Mouse (Mus musculus): Measurements from ENCODE around the gene Atxn7l1. TPM values are rescaled to one million over a fixed set of nuclear protein-coding genes. Genes with fewer than 3 reads are reported as not detected.

Gene Atxn7l1
- polyA plus RNA-seq, 1 experiment from 2014 or later, result 23.9 TPM

GRCm38 (mm10) chr12:33273147-33273546 is 125.7 kb downstream of the Atxn7l1 start:
- Histone ChIP-seq H3K4me1 (ENCODE audit: control insufficient read depth, insufficient read depth, low read length) (no peaks in the 10 kb centered on the region), H3K4me2 (ENCODE audit: low read length) (no peak overlapping the region), H3K4me3 (replicated peaks; ENCODE audit: low read depth, low read length) (no peak overlapping the region), H3K36me3 (ENCODE audit: control insufficient read depth, insufficient read depth, low read length) (no peaks in the 10 kb centered on the region), H3K9ac (replicated peaks; ENCODE audit: low read length) (no peak overlapping the region), H3K27me3 (ENCODE audit: control insufficient read depth, insufficient read depth, low read length) (no peaks in the 10 kb centered on the region), H3K9me3 (ENCODE audit: control insufficient read depth, low read length) (no peaks in the 10 kb centered on the region), H3K27ac (replicated peaks; ENCODE audit: low read depth, low read length) (no peak overlapping the region)
- 52% methylated on average over 4 of the region's 4 CpGs for WGBS
- no peak for ATAC-seq (ENCODE audit: low FRiP score, low TSS enrichment)
- DNase-seq, result no peak

GRCm38 (mm10) chr12:33273668-33274067 is 126.2 kb downstream of the Atxn7l1 start:
- Histone ChIP-seq H3K4me2 (ENCODE audit: low read length) (no peak overlapping the region), H3K27ac (replicated peaks; ENCODE audit: low read depth, low read length) (no peak overlapping the region), H3K4me3 (replicated peaks; ENCODE audit: low read depth, low read length) (no peak overlapping the region), H3K9me3 (ENCODE audit: control insufficient read depth, low read length) (no peaks in the 10 kb centered on the region), H3K4me1 (ENCODE audit: control insufficient read depth, insufficient read depth, low read length) (no peaks in the 10 kb centered on the region), H3K36me3 (ENCODE audit: control insufficient read depth, insufficient read depth, low read length) (no peaks in the 10 kb centered on the region), H3K27me3 (ENCODE audit: control insufficient read depth, insufficient read depth, low read length) (no peaks in the 10 kb centered on the region), H3K9ac (replicated peaks; ENCODE audit: low read length) (no peak overlapping the region)
- no peak for DNase-seq
- ATAC-seq (ENCODE audit: low FRiP score, low TSS enrichment), result no peak
- 88% methylated on average over 9 of the region's 9 CpGs for WGBS

DNA sequence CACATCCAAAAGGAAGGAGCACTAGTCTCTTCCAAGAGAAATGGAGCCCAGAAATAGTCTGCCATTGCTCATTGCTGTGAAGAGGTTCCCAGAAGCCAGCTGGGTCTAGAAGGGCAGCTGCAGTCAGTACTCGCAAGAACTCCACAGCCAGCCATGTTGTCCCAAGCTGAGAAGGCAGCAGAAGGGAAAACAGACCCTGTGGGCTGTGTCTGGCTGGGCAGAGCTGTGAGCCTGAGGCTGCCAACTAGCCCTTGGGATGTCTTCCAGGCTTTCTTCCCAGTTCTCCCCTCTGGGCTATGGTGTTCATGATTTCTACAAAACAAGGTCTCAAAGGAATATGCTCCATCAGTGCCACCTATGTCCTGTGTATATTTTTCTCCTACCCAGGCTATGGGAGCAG is 128.5 kb downstream of the Atxn7l1 start:
- DNase-seq, result no peak
- Histone ChIP-seq H3K27ac (replicated peaks; ENCODE audit: low read depth, low read length) (no peak overlapping the region), H3K9ac (replicated peaks; ENCODE audit: low read length) (no peak overlapping the region), H3K4me1 (ENCODE audit: control insufficient read depth, insufficient read depth, low read length) (no peaks in the 10 kb centered on the region), H3K9me3 (ENCODE audit: control insufficient read depth, low read length) (no peaks in the 10 kb centered on the region), H3K4me3 (replicated peaks; ENCODE audit: low read depth, low read length) (no peak overlapping the region), H3K4me2 (ENCODE audit: low read length) (no peak overlapping the region), H3K36me3 (ENCODE audit: control insufficient read depth, insufficient read depth, low read length) (no peaks in the 10 kb centered on the region), H3K27me3 (ENCODE audit: control insufficient read depth, insufficient read depth, low read length) (no peaks in the 10 kb centered on the region)
- WGBS, result 92% methylated on average over 1 of the region's 1 CpGs
- no peak for ATAC-seq (ENCODE audit: low FRiP score, low TSS enrichment)

DNA sequence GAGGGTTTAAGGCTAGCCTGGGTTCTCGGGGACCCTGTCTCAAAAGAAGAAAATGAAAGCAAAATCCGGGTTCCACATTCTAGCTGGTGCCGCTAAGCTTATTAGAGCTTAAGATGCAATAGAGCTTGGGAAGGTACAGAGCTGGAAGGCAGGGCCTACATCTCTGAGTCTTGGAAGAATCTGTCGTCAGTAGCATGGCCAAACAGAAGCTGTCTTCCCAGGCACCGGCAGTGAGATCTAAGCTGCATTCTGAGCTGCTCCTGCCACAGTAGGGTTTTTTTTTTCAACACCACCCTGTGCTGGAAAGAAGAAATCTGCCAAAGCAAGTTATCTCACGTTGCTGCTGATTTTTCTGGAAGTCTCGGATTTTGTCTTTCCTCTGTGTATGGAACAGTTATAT is 129.9 kb downstream of the Atxn7l1 start:
- H3K9ac ChIP-seq (replicated peaks; ENCODE audit: low read length), result no peak overlapping the region
- H3K27ac ChIP-seq (replicated peaks; ENCODE audit: low read depth, low read length), result no peak overlapping the region
- no peaks in the 10 kb centered on the region for H3K4me1 ChIP-seq (ENCODE audit: control insufficient read depth, insufficient read depth, low read length)
- 72% methylated on average over 7 of the region's 7 CpGs for WGBS
- no peak for DNase-seq
- H3K4me2 ChIP-seq (ENCODE audit: low read length), result no peak overlapping the region
- ATAC-seq (ENCODE audit: low FRiP score, low TSS enrichment), result no peak
- H3K9me3 ChIP-seq (ENCODE audit: control insufficient read depth, low read length), result no peaks in the 10 kb centered on the region
- no peaks in the 10 kb centered on the region for H3K27me3 ChIP-seq (ENCODE audit: control insufficient read depth, insufficient read depth, low read length)
- H3K36me3 ChIP-seq (ENCODE audit: control insufficient read depth, insufficient read depth, low read length), result no peaks in the 10 kb centered on the region
- H3K4me3 ChIP-seq (replicated peaks; ENCODE audit: low read depth, low read length), result no peak overlapping the region

- Histone ChIP-seq H3K4me3 (replicated peaks; ENCODE audit: low read depth, low read length) (no peak overlapping the region), H3K36me3 (ENCODE audit: control insufficient read depth, insufficient read depth, low read length) (no peaks in the 10 kb centered on the region), H3K4me1 (ENCODE audit: control insufficient read depth, insufficient read depth, low read length) (no peaks in the 10 kb centered on the region), H3K27ac (replicated peaks; ENCODE audit: low read depth, low read length) (no peak overlapping the region), H3K4me2 (ENCODE audit: low read length) (no peak overlapping the region), H3K27me3 (ENCODE audit: control insufficient read depth, insufficient read depth, low read length) (no peaks in the 10 kb centered on the region), H3K9ac (replicated peaks; ENCODE audit: low read length) (no peak overlapping the region), H3K9me3 (ENCODE audit: control insufficient read depth, low read length) (no peaks in the 10 kb centered on the region)
- ATAC-seq (ENCODE audit: low FRiP score, low TSS enrichment), result no peak
- WGBS, result 81% methylated on average over 2 of the region's 2 CpGs
- DNase-seq, result no peak
Measured at GRCm38 (mm10) chr12:33279159-33279558, 131.7 kb downstream of the Atxn7l1 start.

GRCm38 (mm10) chr12:33280805-33281204 is 133.3 kb downstream of the Atxn7l1 start:
- H3K4me2 ChIP-seq (ENCODE audit: low read length), result no peak overlapping the region
- no peaks in the 10 kb centered on the region for H3K9me3 ChIP-seq (ENCODE audit: control insufficient read depth, low read length)
- WGBS, result 22% methylated on average over 2 of the region's 2 CpGs
- H3K4me3 ChIP-seq (replicated peaks; ENCODE audit: low read depth, low read length), result no peak overlapping the region
- H3K27me3 ChIP-seq (ENCODE audit: control insufficient read depth, insufficient read depth, low read length), result no peaks in the 10 kb centered on the region
- H3K4me1 ChIP-seq (ENCODE audit: control insufficient read depth, insufficient read depth, low read length), result peaks cover 5% of the 10 kb centered on the region; the same call in 1 of the 2 replicates
- H3K36me3 ChIP-seq (ENCODE audit: control insufficient read depth, insufficient read depth, low read length), result no peaks in the 10 kb centered on the region
- DNase-seq, result peak; percentile 77
- H3K27ac ChIP-seq (replicated peaks; ENCODE audit: low read depth, low read length), result no peak overlapping the region
- ATAC-seq (ENCODE audit: low FRiP score, low TSS enrichment), result no peak
- no peak overlapping the region for H3K9ac ChIP-seq (replicated peaks; ENCODE audit: low read length)

DNA sequence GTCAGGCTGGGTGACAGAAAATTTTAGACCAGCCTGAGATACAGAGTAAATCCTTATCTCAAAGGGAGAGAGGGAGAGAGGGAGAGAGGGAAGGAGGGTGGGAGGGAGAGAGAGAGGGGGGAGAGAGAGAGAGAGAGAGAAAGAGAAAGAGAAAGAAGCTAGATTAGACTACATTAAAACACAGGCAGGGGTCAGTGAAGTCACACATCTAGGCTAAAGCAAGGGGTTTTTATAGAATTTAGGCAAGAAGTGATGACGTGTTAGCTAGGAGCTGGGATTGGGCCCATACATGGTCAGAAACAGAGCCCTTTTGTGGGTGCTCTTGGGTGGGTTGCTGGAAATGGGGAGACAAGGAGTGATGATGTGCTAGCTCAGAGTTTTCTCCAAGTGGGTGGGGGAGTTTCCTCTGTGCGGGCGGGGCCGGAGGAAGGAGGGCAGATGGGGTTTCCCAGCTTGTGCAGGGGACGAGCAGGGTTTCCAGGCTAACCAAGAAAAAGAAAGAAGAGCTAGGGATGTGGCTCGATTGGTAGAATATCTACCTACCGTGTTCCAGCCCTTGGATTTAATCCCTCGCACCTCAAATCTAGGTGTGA is 136.9 kb downstream of the Atxn7l1 start:
- no peaks in the 10 kb centered on the region for H3K27me3 ChIP-seq (ENCODE audit: control insufficient read depth, insufficient read depth, low read length)
- no peak overlapping the region for H3K4me2 ChIP-seq (ENCODE audit: low read length)
- no peaks in the 10 kb centered on the region for H3K36me3 ChIP-seq (ENCODE audit: control insufficient read depth, insufficient read depth, low read length)
- H3K27ac ChIP-seq (replicated peaks; ENCODE audit: low read depth, low read length), result no peak overlapping the region
- DNase-seq (no peak), ATAC-seq (ENCODE audit: low FRiP score, low TSS enrichment) (no peak)
- no peak overlapping the region for H3K4me3 ChIP-seq (replicated peaks; ENCODE audit: low read depth, low read length)
- whole genome bisulfite sequencing, result 88% methylated on average over 8 of the region's 8 CpGs
- H3K9ac ChIP-seq (replicated peaks; ENCODE audit: low read length), result no peak overlapping the region
- H3K4me1 ChIP-seq (ENCODE audit: control insufficient read depth, insufficient read depth, low read length), result peaks cover 13% of the 10 kb centered on the region; the same call in 1 of the 2 replicates
- H3K9me3 ChIP-seq (ENCODE audit: control insufficient read depth, low read length), result no peaks in the 10 kb centered on the region

- Histone ChIP-seq H3K36me3 (ENCODE audit: control insufficient read depth, insufficient read depth, low read length) (no peaks in the 10 kb centered on the region), H3K4me1 (ENCODE audit: control insufficient read depth, insufficient read depth, low read length) (peaks cover 13% of the 10 kb centered on the region; the same call in 1 of the 2 replicates), H3K9me3 (ENCODE audit: control insufficient read depth, low read length) (no peaks in the 10 kb centered on the region), H3K9ac (replicated peaks; ENCODE audit: low read length) (no peak overlapping the region), H3K27ac (replicated peaks; ENCODE audit: low read depth, low read length) (no peak overlapping the region), H3K27me3 (ENCODE audit: control insufficient read depth, insufficient read depth, low read length) (no peaks in the 10 kb centered on the region), H3K4me3 (replicated peaks; ENCODE audit: low read depth, low read length) (no peak overlapping the region), H3K4me2 (ENCODE audit: low read length) (no peak overlapping the region)
- WGBS, result 22% methylated on average over 4 of the region's 4 CpGs
- ATAC-seq (ENCODE audit: low FRiP score, low TSS enrichment) (no peak), DNase-seq (no peak)
Measured at GRCm38 (mm10) chr12:33285354-33285753, 137.9 kb downstream of the Atxn7l1 start.

DNA sequence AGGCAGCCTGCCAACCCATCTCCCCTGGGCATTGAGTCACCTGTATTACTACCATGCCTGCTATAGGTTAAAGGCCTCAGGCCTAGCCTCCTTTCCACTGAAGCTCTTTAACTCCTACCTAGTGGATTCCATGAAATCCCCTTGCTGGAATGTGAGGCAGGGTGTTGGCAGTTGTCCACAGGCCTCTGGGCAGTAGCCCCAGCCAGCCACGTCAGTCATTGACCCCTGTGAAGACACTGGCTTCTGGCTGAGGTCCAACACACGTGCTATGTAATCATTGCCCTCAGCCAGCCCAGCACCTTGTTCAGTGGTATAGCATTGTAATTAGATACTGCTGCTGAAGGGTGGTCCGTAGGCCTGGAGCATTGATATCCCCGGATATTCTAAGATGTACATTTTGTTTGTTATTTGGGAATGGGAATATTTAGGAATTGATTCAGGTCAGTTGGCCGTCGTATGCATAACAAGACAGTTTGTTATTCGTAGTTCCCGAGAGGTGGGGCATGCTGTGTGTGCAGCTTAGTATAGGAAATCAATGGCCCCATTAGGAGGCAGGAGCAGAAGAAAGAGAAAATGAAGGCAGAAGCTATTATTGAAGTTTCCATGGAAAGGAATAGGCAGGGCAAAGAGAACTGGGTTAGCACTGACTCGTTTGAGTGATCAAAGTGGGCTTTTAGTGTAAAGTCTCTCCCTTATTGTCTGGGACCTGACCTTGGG is 138.6 kb downstream of the Atxn7l1 start:
- ATAC-seq (ENCODE audit: low FRiP score, low TSS enrichment) (no peak), DNase-seq (peak; percentile 60)
- 19% methylated on average over 9 of the region's 9 CpGs for WGBS
- H3K36me3 ChIP-seq (ENCODE audit: control insufficient read depth, insufficient read depth, low read length), result no peaks in the 10 kb centered on the region
- peaks cover 13% of the 10 kb centered on the region; the same call in 1 of the 2 replicates for H3K4me1 ChIP-seq (ENCODE audit: control insufficient read depth, insufficient read depth, low read length)
- no peaks in the 10 kb centered on the region for H3K27me3 ChIP-seq (ENCODE audit: control insufficient read depth, insufficient read depth, low read length)
- H3K4me2 ChIP-seq (ENCODE audit: low read length), result no peak overlapping the region
- H3K9ac ChIP-seq (replicated peaks; ENCODE audit: low read length), result no peak overlapping the region
- H3K27ac ChIP-seq (replicated peaks; ENCODE audit: low read depth, low read length), result 0 out of 2 replicates have a peak overlapping the region, but pooled peaks have one; percentile 20
- H3K4me3 ChIP-seq (replicated peaks; ENCODE audit: low read depth, low read length), result no peak overlapping the region
- H3K9me3 ChIP-seq (ENCODE audit: control insufficient read depth, low read length), result no peaks in the 10 kb centered on the region
